Mouse (Mus musculus) forebrain, embryonic 16.5 days (tissue): ENCODE measurements around the gene Slc44a3. TPM values are rescaled to one million over a fixed set of nuclear protein-coding genes. Genes with fewer than 3 reads are reported as not detected.

Experiments
- ATAC-seq: fragments of 200-750 bp; cut with Nextera tagmentation; 2 replicates; pipeline ENCODE4 v1.8.0; 2017; ENCODE audit warnings: mild to moderate bottlenecking, moderate library complexity
- H3K27ac ChIP-seq: fragments of 300-500 bp; sonication (generic); 2 replicates; pipeline ENCODE4 v1.5.1; 2014; ENCODE audit warnings: low read length, control low read depth
- H3K27me3 ChIP-seq: fragments of 300-500 bp; sonication (generic); replicated peaks from 2 replicates; pipeline ENCODE4 v1.6.1; 2014; ENCODE audit warnings: low read length; ENCODE audit not compliant: control insufficient read depth, insufficient read depth
- H3K36me3 ChIP-seq: fragments of 300-500 bp; sonication (generic); 2 replicates; pipeline ENCODE4 v1.6.1; 2014; ENCODE audit not compliant: control insufficient read depth, insufficient read depth
- H3K4me1 ChIP-seq: fragments of 300-500 bp; sonication (generic); replicated peaks from 2 replicates; pipeline ENCODE4 v1.6.1; 2014; ENCODE audit warnings: low read length; ENCODE audit not compliant: control insufficient read depth, insufficient read depth
- H3K4me2 ChIP-seq: fragments of 300-500 bp; sonication (generic); 2 replicates; pipeline ENCODE4 v1.6.1; 2014; ENCODE audit warnings: mild to moderate bottlenecking, low read length, control low read depth
- H3K4me3 ChIP-seq: fragments of 300-500 bp; sonication (generic); replicated peaks from 2 replicates; pipeline ENCODE4 v1.5.1; 2014; ENCODE audit warnings: mild to moderate bottlenecking, low read length, control low read depth
- H3K9ac ChIP-seq: fragments of 300-500 bp; sonication (generic); replicated peaks from 2 replicates; pipeline ENCODE4 v1.6.1; 2014; ENCODE audit warnings: low read depth, low read length, control low read depth
- H3K9me3 ChIP-seq: fragments of 300-500 bp; sonication (generic); 2 replicates; pipeline ENCODE4 v1.6.1; 2016; ENCODE audit warnings: low read length; ENCODE audit not compliant: control insufficient read depth
- WGBS: fragments of 180-500 bp; shearing (Covaris S2); extraction: QIAGEN DNeasy Blood & Tissue Kit; methylation state at CpG from one replicate; pipeline ENCODE4 v1.1.7; 2014; 5-methylcytosine and 5-hydroxymethylcytosine counted together
- polyA plus RNA-seq: library from polyadenylated mRNA; unstranded; fragments of >200 nt; fragmentation: Nextera tagmentation; extraction: Ambion mirVana; gene quantifications from 2 replicates; pipeline ENCODE4 v1.2.1, GENCODE M21; 2015

The Slc44a3 gene
- polyA plus RNA-seq, 1 experiment from 2014 or later, result 0.98 TPM

DNA sequence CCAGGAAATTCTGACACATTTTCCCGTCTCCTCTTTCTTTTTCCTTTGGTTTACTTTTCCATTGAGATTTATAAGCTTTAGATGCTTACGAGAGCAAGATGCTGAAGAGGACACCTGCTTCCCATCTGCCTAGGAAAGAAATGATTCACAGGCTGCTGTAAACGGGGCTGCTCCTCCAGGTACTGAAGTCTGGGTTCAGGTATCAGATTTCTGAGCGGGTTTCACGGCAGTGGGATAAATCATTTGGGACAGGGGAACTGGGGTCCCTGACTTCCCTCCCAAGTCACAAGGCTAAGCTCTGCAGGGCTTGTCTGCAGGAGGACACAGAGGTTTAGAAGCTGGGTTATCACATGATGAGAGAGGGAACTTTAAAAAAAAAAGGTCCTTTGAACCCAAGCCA lies 40.2 kb downstream of the Slc44a3 start:
- no peak overlapping the region for H3K4me3 ChIP-seq
- no peak overlapping the region for H3K27ac ChIP-seq
- no peak overlapping the region for H3K9ac ChIP-seq
- H3K4me1 ChIP-seq, result peaks cover 17% of the 10 kb centered on the region
- no peaks in the 10 kb centered on the region for H3K27me3 ChIP-seq
- ATAC-seq, result no peak
- no peak overlapping the region for H3K4me2 ChIP-seq
- no peaks in the 10 kb centered on the region for H3K9me3 ChIP-seq
- 64% methylated on average over 5 of the region's 5 CpGs for WGBS
- H3K36me3 ChIP-seq, result no peaks in the 10 kb centered on the region

- WGBS, result 38% methylated on average over 5 of the region's 5 CpGs
- Histone ChIP-seq H3K4me3 (no peak overlapping the region), H3K9ac (no peak overlapping the region), H3K27me3 (no peaks in the 10 kb centered on the region), H3K36me3 (no peaks in the 10 kb centered on the region), H3K4me1 (peaks cover 17% of the 10 kb centered on the region), H3K9me3 (no peaks in the 10 kb centered on the region), H3K4me2 (no peak overlapping the region), H3K27ac (no peak overlapping the region)
- no peak for ATAC-seq
Measured at GRCm38 (mm10) chr3:121490941-121491340, 41.3 kb downstream of the Slc44a3 start.

DNA sequence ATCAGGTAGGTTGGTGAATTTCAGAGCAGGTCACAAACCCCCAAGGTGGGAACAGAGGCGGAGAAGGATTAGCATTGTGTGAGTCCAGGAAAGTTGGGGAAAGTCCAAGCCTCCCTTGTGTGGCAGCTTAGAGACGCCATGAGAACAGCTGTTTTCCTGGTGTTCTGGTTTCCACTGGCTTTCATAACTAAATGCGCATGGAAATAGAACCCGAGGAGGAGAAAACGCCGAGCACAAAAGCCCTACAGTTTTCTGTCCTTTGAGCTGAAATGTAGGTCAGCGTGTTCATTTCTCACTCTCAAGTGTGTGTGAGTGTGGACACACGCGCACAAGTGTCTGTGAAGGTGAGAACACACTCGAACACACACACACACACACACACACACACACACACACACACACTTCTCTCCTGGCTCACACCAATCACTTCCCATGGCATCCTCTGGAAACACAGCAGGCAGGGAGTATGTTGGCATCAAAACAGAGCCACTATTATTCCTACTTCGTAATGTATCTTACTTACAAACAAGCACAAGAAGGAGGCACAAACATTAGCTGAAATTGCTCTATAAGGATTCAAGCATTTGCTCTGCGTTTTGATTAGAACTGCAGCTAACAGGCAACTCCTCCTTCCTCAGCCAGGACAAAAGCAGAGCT lies 42.6 kb downstream of the Slc44a3 start:
- peaks cover 21% of the 10 kb centered on the region for H3K4me1 ChIP-seq
- no peaks in the 10 kb centered on the region for H3K27me3 ChIP-seq
- H3K36me3 ChIP-seq, result no peaks in the 10 kb centered on the region
- no peak overlapping the region for H3K4me3 ChIP-seq
- no peak overlapping the region for H3K9ac ChIP-seq
- peak; percentile 63; the same call in 1 of the 2 replicates for ATAC-seq
- WGBS, result 21% methylated on average over 12 of the region's 12 CpGs
- no peak overlapping the region for H3K27ac ChIP-seq
- peak overlapping the region; percentile 3; the same call in 1 of the 2 replicates for H3K4me2 ChIP-seq
- H3K9me3 ChIP-seq, result no peaks in the 10 kb centered on the region

GRCm38 (mm10) chr3:121485201-121485600 lies 47.0 kb downstream of the Slc44a3 start:
- Histone ChIP-seq H3K4me1 (peaks cover 32% of the 10 kb centered on the region), H3K4me3 (no peak overlapping the region), H3K27me3 (no peaks in the 10 kb centered on the region), H3K36me3 (no peaks in the 10 kb centered on the region), H3K9me3 (no peaks in the 10 kb centered on the region), H3K9ac (no peak overlapping the region), H3K27ac (no peak overlapping the region), H3K4me2 (no peak overlapping the region)
- WGBS, result 20% methylated on average over 2 of the region's 2 CpGs
- no peak for ATAC-seq

DNA sequence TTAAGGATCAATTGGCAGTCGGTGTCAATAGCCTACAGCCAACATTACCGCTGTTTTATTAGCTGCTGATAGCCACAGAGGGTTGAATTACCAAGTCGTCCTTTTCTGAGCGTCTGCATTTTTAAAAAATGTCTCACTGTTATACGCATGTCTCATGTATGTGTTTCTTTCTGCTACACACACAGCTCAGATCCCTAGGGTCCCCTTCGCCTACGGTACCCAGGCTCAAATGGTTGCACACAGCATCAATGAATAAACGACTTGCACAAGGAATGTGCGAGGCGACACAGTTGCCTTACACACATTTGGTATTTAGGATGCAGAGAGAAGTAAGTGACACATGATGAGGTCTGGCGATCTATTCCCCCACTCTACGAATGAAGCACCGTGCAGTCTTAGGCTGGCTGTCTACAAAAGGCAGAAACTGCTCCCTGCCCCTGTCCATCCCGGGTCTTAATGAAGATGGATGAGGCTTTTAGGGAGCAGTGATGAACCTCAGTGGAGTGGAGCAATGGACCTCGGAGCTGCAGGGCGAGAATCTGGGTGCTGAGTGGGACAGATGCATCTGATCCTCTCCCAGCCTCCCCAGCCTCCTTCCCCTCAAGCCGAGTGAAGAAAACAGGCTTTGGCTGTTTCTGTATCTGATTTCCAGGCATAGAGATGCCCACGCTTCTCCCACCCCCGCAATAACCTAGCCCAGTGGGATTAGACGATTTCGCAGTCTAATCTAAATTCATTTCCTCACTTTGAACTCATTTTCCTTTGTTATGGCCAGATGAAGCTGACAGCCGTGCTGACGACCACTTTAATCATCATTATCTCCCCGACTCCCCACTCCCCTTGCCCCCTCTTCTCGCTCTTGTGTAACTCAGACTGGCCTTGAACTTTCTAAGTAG lies 48.7 kb downstream of the Slc44a3 start:
- peaks cover 24% of the 10 kb centered on the region for H3K4me1 ChIP-seq
- no peak overlapping the region for H3K27ac ChIP-seq
- 50% methylated on average over 25 of the region's 25 CpGs for WGBS
- H3K9ac ChIP-seq, result 0 out of 2 replicates have a peak overlapping the region, but pooled peaks have one; percentile 22
- H3K9me3 ChIP-seq, result no peaks in the 10 kb centered on the region
- H3K4me2 ChIP-seq, result no peak overlapping the region
- H3K36me3 ChIP-seq, result no peaks in the 10 kb centered on the region
- H3K4me3 ChIP-seq, result no peak overlapping the region
- no peak for ATAC-seq
- no peaks in the 10 kb centered on the region for H3K27me3 ChIP-seq

DNA sequence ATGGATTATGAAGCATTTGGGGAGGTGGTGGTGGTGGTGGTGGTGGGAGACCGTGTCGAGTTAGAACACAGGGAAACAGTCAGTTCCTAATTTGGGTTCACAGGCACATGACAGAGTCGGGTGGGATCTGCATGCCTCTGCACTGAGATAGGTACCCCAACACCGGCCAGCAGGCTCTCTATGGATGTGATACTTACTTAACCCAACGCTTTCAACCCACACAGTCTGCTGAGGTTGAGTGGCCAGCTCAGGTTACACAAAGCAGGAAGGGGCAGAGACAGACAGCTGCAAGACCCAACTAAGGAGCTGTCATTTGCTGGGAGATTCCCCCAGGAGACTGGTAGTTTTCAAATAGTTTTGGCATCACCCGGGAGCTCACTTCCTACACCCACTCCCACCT lies 50.6 kb downstream of the Slc44a3 start:
- Histone ChIP-seq H3K4me1 (peaks cover 24% of the 10 kb centered on the region), H3K27me3 (no peaks in the 10 kb centered on the region), H3K9ac (no peak overlapping the region), H3K4me2 (no peak overlapping the region), H3K4me3 (no peak overlapping the region), H3K36me3 (no peaks in the 10 kb centered on the region), H3K27ac (peak overlapping the region; percentile 37; the same call in 1 of the 2 replicates), H3K9me3 (no peaks in the 10 kb centered on the region)
- 54% methylated on average over 6 of the region's 6 CpGs for WGBS
- no peak for ATAC-seq

- WGBS, result 37% methylated on average over 5 of the region's 8 CpGs
Measured at GRCm38 (mm10) chr3:121480961-121481436, 51.2 kb downstream of the Slc44a3 start.

GRCm38 (mm10) chr3:121480030-121480960 lies 51.9 kb downstream of the Slc44a3 start:
- no peaks in the 10 kb centered on the region for H3K27me3 ChIP-seq
- peaks cover 24% of the 10 kb centered on the region for H3K4me1 ChIP-seq
- ATAC-seq, result peak; percentile 64
- H3K4me2 ChIP-seq, result no peak overlapping the region
- H3K9ac ChIP-seq, result no peak overlapping the region
- H3K27ac ChIP-seq, result peak overlapping the region; percentile 78
- no peaks in the 10 kb centered on the region for H3K36me3 ChIP-seq
- WGBS, result 32% methylated on average over 26 of the region's 26 CpGs
- no peak overlapping the region for H3K4me3 ChIP-seq
- H3K9me3 ChIP-seq, result no peaks in the 10 kb centered on the region

More at GRCm38 (mm10) chr3:121480961-121481436, 51.2 kb downstream of the Slc44a3 start:
- Histone ChIP-seq H3K27ac (peak overlapping the region; percentile 37; the same call in 1 of the 2 replicates), H3K36me3 (no peaks in the 10 kb centered on the region), H3K27me3 (no peaks in the 10 kb centered on the region), H3K4me1 (peaks cover 24% of the 10 kb centered on the region), H3K9ac (no peak overlapping the region), H3K4me3 (no peak overlapping the region), H3K4me2 (no peak overlapping the region), H3K9me3 (no peaks in the 10 kb centered on the region)
- peak; percentile 82 for ATAC-seq
